Mouse (Mus musculus): ENCODE measurements around the gene Rtkn. TPM values are rescaled to one million over a fixed set of nuclear protein-coding genes. Genes with fewer than 3 reads are reported as not detected.
"Not testable (repeated sequence)": the region's sequence is repeated elsewhere in the genome, so short reads cannot be mapped to it uniquely, and the experiment has no call there.

Gene Rtkn
- polyA plus RNA-seq, 1 experiment from 2014 or later = 44.4 TPM

GRCm38 (mm10) chr6:83145209-83145608 is 9.9 kb downstream of the Rtkn start:
- no peak overlapping the region for H3K9ac ChIP-seq (ENCODE audit: low read length)
- H3K27me3 ChIP-seq (ENCODE audit: control insufficient read depth, insufficient read depth, low read depth, low read length) = no peaks in the 10 kb centered on the region
- no peak overlapping the region for H3K4me3 ChIP-seq (ENCODE audit: low read length)
- no peak overlapping the region for H3K27ac ChIP-seq (ENCODE audit: low read length)
- no peak overlapping the region for H3K4me2 ChIP-seq (ENCODE audit: low read depth, low read length)
- 64% methylated on average over 2 of the region's 2 CpGs for WGBS
- peaks cover 14% of the 10 kb centered on the region for H3K36me3 ChIP-seq (ENCODE audit: control insufficient read depth, insufficient read depth, low read length)
- ATAC-seq (ENCODE audit: low read depth) = no peak
- no peaks in the 10 kb centered on the region for H3K9me3 ChIP-seq (ENCODE audit: control insufficient read depth, low read length)
- peaks cover 9% of the 10 kb centered on the region for H3K4me1 ChIP-seq (replicated peaks; ENCODE audit: control insufficient read depth, insufficient read depth, low read length)

DNA sequence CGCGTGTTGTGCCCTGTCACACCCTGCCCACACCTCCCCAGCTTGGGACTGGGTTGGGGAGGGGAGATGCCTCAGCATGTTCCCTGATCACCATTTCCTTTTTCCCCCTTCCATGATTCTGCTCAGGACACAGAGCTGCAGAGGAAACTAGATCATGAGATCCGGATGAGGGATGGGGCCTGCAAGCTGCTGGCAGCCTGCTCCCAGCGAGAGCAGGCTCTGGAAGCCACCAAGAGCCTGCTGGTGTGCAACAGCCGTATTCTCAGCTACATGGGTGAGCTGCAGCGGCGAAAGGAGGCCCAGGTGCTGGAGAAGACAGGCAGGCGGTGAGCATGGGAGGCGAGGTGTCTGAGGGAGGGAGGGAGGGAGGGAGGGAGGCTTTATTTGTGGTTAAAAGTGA is 10.5 kb downstream of the Rtkn start:
- H3K27ac ChIP-seq (ENCODE audit: low read length) = no peak overlapping the region
- H3K27me3 ChIP-seq (ENCODE audit: control insufficient read depth, insufficient read depth, low read depth, low read length) = no peaks in the 10 kb centered on the region
- H3K4me3 ChIP-seq (ENCODE audit: low read length) = no peak overlapping the region
- 53% methylated on average over 9 of the region's 9 CpGs for WGBS
- no peak overlapping the region for H3K9ac ChIP-seq (ENCODE audit: low read length)
- peaks cover 14% of the 10 kb centered on the region for H3K36me3 ChIP-seq (ENCODE audit: control insufficient read depth, insufficient read depth, low read length)
- no peaks in the 10 kb centered on the region for H3K9me3 ChIP-seq (ENCODE audit: control insufficient read depth, low read length)
- H3K4me1 ChIP-seq (replicated peaks; ENCODE audit: control insufficient read depth, insufficient read depth, low read length) = peaks cover 9% of the 10 kb centered on the region
- no peak overlapping the region for H3K4me2 ChIP-seq (ENCODE audit: low read depth, low read length)
- ATAC-seq (ENCODE audit: low read depth) = no peak

DNA sequence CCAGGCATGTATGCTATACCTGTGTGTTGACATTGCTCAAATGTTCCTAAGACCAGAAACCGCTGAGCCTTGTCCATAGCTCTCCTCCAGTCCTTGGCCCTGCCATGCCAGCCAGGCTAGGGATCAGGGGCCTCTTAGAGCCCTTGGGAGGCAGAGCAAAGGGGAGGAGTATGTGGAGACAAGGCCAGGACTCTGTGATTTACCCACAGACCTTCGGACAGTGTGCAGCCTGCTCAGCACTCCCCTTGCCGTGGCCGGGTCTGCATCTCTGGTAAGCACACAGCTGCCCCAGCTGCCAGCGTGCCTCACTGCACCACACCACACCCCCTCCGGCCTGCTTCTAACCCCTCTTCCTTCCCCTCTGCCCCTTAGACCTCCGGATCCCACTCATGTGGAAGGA is 12.0 kb downstream of the Rtkn start:
- Histone ChIP-seq H3K9ac (ENCODE audit: low read length) (no peak overlapping the region), H3K36me3 (ENCODE audit: control insufficient read depth, insufficient read depth, low read length) (peaks cover 16% of the 10 kb centered on the region), H3K4me1 (replicated peaks; ENCODE audit: control insufficient read depth, insufficient read depth, low read length) (peaks cover 3% of the 10 kb centered on the region), H3K9me3 (ENCODE audit: control insufficient read depth, low read length) (no peaks in the 10 kb centered on the region), H3K27ac (ENCODE audit: low read length) (no peak overlapping the region), H3K27me3 (ENCODE audit: control insufficient read depth, insufficient read depth, low read depth, low read length) (no peaks in the 10 kb centered on the region), H3K4me2 (ENCODE audit: low read depth, low read length) (no peak overlapping the region), H3K4me3 (ENCODE audit: low read length) (no peak overlapping the region)
- WGBS = 49% methylated on average over 7 of the region's 7 CpGs
- ATAC-seq (ENCODE audit: low read depth) = no peak

DNA sequence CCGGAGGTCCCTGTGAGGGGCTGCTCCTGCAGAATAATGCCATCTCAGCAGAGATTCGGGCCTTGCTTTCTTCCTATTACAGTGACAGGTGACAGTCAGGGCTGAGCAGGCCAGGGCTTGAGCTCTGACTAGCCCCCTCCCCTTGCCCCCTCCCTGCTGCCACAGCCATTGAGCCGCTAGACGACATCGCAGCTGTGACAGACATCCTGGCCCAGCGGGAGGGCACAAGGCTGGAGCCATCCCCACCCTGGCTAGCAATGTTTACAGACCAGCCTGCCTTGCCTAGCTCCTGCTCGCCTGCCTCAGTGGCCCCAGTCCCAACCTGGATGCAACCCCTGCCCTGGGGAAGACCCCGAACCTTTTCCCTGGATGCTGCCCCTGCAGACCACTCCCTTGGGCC is 16.5 kb downstream of the Rtkn start:
- ATAC-seq (ENCODE audit: low read depth) = no peak
- H3K36me3 ChIP-seq (ENCODE audit: control insufficient read depth, insufficient read depth, low read length) = peaks cover 16% of the 10 kb centered on the region; the same call in 1 of the 2 replicates
- H3K4me2 ChIP-seq (ENCODE audit: low read depth, low read length) = no peak overlapping the region
- no peaks in the 10 kb centered on the region for H3K9me3 ChIP-seq (ENCODE audit: control insufficient read depth, low read length)
- H3K4me3 ChIP-seq (ENCODE audit: low read length) = no peak overlapping the region
- H3K4me1 ChIP-seq (replicated peaks; ENCODE audit: control insufficient read depth, insufficient read depth, low read length) = peaks cover 8% of the 10 kb centered on the region
- H3K27ac ChIP-seq (ENCODE audit: low read length) = no peak overlapping the region
- H3K27me3 ChIP-seq (ENCODE audit: control insufficient read depth, insufficient read depth, low read depth, low read length) = no peaks in the 10 kb centered on the region
- no peak overlapping the region for H3K9ac ChIP-seq (ENCODE audit: low read length)
- WGBS = 34% methylated on average over 8 of the region's 8 CpGs

DNA sequence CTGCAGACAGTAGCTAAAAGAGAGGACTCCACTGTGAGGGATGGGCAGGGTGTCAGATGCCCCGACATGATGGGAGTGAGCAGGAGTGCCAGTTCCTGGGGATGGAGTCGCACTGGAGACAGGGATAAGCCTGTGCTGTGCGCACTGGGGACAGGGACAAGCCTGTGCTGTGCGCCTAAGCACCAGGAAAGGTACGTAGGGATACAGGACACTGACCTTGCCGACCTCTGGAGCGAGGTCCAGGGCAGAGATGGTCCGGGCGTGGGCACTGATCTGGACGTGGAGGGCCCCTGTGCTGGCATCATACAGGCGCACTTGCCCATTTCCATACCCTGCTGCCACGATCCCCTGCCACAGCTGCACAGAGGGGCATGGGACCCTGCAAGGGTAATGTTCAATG is 17.8 kb downstream of the Rtkn start:
- no peak overlapping the region for H3K9ac ChIP-seq (ENCODE audit: low read length)
- no peak overlapping the region for H3K4me3 ChIP-seq (ENCODE audit: low read length)
- peaks cover 8% of the 10 kb centered on the region for H3K4me1 ChIP-seq (replicated peaks; ENCODE audit: control insufficient read depth, insufficient read depth, low read length)
- ATAC-seq (ENCODE audit: low read depth) = no peak
- WGBS = 84% methylated on average over 12 of the region's 12 CpGs
- H3K9me3 ChIP-seq (ENCODE audit: control insufficient read depth, low read length) = no peaks in the 10 kb centered on the region
- H3K27me3 ChIP-seq (ENCODE audit: control insufficient read depth, insufficient read depth, low read depth, low read length) = no peaks in the 10 kb centered on the region
- H3K27ac ChIP-seq (ENCODE audit: low read length) = no peak overlapping the region
- H3K4me2 ChIP-seq (ENCODE audit: low read depth, low read length) = no peak overlapping the region
- peaks cover 11% of the 10 kb centered on the region; the same call in 1 of the 2 replicates for H3K36me3 ChIP-seq (ENCODE audit: control insufficient read depth, insufficient read depth, low read length)

DNA sequence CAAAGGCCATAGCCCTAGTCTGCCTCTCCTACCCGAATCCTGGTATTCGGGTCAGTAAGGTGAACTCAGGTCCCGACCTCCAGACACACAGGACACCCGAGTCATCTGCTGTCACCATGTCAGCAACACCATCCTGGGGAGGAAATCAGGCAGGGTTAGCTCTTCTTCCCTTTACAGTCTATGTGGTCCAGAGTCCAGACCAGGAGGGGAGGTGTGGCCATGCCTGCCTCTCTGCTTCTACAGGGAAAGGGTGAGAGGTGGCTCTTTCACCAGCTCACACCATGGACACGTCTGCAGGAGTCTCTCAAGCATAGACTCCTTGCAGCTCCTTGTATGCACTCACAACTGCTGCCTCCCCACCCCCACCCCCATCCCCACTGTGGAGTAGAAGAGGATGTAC is 18.2 kb downstream of the Rtkn start:
- WGBS = 62% methylated on average over 5 of the region's 5 CpGs
- H3K9me3 ChIP-seq (ENCODE audit: control insufficient read depth, low read length) = no peaks in the 10 kb centered on the region
- H3K36me3 ChIP-seq (ENCODE audit: control insufficient read depth, insufficient read depth, low read length) = peaks cover 9% of the 10 kb centered on the region; the same call in 1 of the 2 replicates
- no peak overlapping the region for H3K27ac ChIP-seq (ENCODE audit: low read length)
- no peak overlapping the region for H3K4me2 ChIP-seq (ENCODE audit: low read depth, low read length)
- peaks cover 8% of the 10 kb centered on the region for H3K4me1 ChIP-seq (replicated peaks; ENCODE audit: control insufficient read depth, insufficient read depth, low read length)
- no peak overlapping the region for H3K4me3 ChIP-seq (ENCODE audit: low read length)
- H3K27me3 ChIP-seq (ENCODE audit: control insufficient read depth, insufficient read depth, low read depth, low read length) = no peaks in the 10 kb centered on the region
- ATAC-seq (ENCODE audit: low read depth) = no peak
- H3K9ac ChIP-seq (ENCODE audit: low read length) = no peak overlapping the region

DNA sequence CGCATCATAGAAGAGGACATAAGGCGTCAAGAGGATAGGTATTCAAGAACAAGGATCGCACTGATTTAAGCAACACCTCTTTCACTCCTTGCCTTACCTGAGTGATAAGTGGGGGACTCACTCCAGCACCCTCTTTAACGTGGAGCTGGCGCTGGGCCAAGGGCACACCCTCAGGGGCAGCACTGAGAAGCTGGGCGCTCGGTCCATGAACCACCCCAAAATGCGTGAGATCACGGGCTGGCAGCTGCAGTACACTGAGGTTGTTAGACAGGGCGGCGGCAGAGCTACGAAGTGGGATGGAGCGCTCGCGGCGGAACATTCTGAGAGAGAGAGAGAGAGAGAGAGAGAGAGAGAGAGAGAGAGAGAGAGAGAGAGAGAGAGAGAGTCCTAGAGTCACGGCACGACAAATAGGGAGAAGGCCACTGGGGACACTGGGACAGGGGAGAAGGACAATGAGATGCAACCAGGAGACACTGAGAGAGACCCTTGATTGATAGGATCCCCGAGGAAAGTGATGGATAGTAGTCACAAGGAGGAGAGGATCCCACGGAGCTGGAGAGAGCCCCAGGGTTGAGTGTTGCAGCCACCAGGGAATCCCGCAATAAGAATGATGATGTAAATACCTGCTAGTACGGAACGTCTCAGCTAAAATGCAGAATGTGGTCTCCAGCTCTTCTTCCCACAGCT is 20.4 kb downstream of the Rtkn start:
- ATAC-seq (ENCODE audit: low read depth) = peak; percentile 20; the same call in 1 of the 2 replicates
- peak overlapping the region; percentile 56 for H3K4me3 ChIP-seq (ENCODE audit: low read length)
- H3K27ac ChIP-seq (ENCODE audit: low read length) = no peak overlapping the region
- peaks cover 8% of the 10 kb centered on the region for H3K4me1 ChIP-seq (replicated peaks; ENCODE audit: control insufficient read depth, insufficient read depth, low read length)
- H3K36me3 ChIP-seq (ENCODE audit: control insufficient read depth, insufficient read depth, low read length) = peaks cover 6% of the 10 kb centered on the region; the same call in 1 of the 2 replicates
- H3K9me3 ChIP-seq (ENCODE audit: control insufficient read depth, low read length) = no peaks in the 10 kb centered on the region
- H3K4me2 ChIP-seq (ENCODE audit: low read depth, low read length) = peak overlapping the region; percentile 81
- peaks cover under 1% of the 10 kb centered on the region for H3K27me3 ChIP-seq (ENCODE audit: control insufficient read depth, insufficient read depth, low read depth, low read length)
- H3K9ac ChIP-seq (ENCODE audit: low read length) = peak overlapping the region; percentile 54
- WGBS = 6% methylated on average over 23 of the region's 23 CpGs

- Histone ChIP-seq H3K9ac (ENCODE audit: low read length) (peak within 1 kb of the TSS; percentile 54), H3K4me2 (ENCODE audit: low read depth, low read length) (peak within 1 kb of the TSS; percentile 81), H3K27ac (ENCODE audit: low read length) (no peak within 1 kb of the TSS), H3K36me3 (ENCODE audit: control insufficient read depth, insufficient read depth, low read length) (peaks cover 6% of the 10 kb centered on the region; the same call in 1 of the 2 replicates), H3K27me3 (ENCODE audit: control insufficient read depth, insufficient read depth, low read depth, low read length) (peaks cover 7% of the 10 kb centered on the region), H3K4me1 (replicated peaks; ENCODE audit: control insufficient read depth, insufficient read depth, low read length) (peaks cover 8% of the 10 kb centered on the region), H3K4me3 (ENCODE audit: low read length) (peak within 1 kb of the TSS; percentile 56), H3K9me3 (ENCODE audit: control insufficient read depth, low read length) (no peaks in the 10 kb centered on the region)
- peak; percentile 83 for ATAC-seq (ENCODE audit: low read depth)
- 2% methylated on average over 32 of the region's 32 CpGs for WGBS
Observed at GRCm38 (mm10) chr6:83156259-83156684, 21.0 kb downstream of the Rtkn start, which contains the start of the genes Wdr54 and 1700003E16Rik. TSS of gene Wdr54 (minus strand) at chr6:83156397. TSS of gene 1700003E16Rik (plus strand) at chr6:83156404.

GRCm38 (mm10) chr6:83159456-83159855 is 24.2 kb downstream of the Rtkn start:
- H3K27ac ChIP-seq (ENCODE audit: low read length); H3K4me3 ChIP-seq (ENCODE audit: low read length); H3K36me3 ChIP-seq (ENCODE audit: control insufficient read depth, insufficient read depth, low read length); H3K9ac ChIP-seq (ENCODE audit: low read length); H3K4me2 ChIP-seq (ENCODE audit: low read depth, low read length); H3K9me3 ChIP-seq (ENCODE audit: control insufficient read depth, low read length); ATAC-seq (ENCODE audit: low read depth): not testable (repeated sequence)
- WGBS = 13% methylated on average over 3 of the region's 3 CpGs
- Histone ChIP-seq H3K4me1 (replicated peaks; ENCODE audit: control insufficient read depth, insufficient read depth, low read length) (peaks cover 18% of the 10 kb centered on the region), H3K27me3 (ENCODE audit: control insufficient read depth, insufficient read depth, low read depth, low read length) (peaks cover 22% of the 10 kb centered on the region)
